Mouse (Mus musculus): ENCODE data around the gene Lmcd1. TPM values are rescaled to one million over a fixed set of nuclear protein-coding genes. Genes with fewer than 3 reads are reported as not detected.
"Not testable (repeated sequence)": the region's sequence is repeated elsewhere in the genome, so short reads cannot be mapped to it uniquely, and the experiment has no call there.

Lmcd1 gene
- 64.9 and 69.3 TPM in 2 replicates for polyA plus RNA-seq (2015; fragmentation: Nextera tagmentation; extraction: Ambion mirVana)

DNA sequence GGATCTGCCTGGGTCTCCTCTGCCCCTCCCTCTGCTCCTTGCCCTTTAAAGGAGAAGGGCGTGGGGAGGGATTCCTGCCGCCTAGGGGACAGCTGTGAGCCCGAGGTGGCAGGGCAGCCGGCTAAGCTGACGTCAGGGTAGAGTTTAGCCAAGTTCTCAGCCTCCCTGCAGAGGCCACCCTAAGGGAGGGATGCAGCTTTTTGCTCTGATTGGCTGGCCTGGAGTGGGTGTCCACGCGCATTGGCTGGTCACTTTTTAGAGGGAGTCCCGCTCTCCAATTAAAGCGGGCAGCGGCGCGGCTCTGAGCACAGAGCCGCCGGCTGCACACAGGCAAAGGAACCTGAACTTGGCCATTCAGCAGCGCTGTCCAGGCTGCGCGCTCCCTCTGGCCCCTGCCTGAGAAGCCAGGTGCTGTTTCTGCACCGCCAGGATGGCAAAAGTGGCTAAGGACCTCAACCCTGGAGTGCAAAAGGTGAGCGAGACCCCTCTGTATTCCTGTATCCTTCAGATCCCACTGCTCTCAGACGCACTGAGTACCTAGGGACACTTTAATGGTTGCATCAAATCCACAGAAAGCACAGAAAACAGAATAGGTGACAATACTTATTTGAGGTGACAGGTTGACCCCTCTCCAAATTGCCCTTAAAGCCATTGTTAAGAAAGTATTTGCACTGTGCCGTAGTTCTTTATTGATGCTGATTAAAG, at the start of gene Lmcd1:
TSS of gene Lmcd1 (plus strand) at position 258 of the 705 bp plus-strand sequence.
- Histone ChIP-seq H3K27me3 (replicated peaks; ENCODE audit: insufficient read depth, low read length) (no peaks in the 10 kb centered on the region), H3K4me3 (ENCODE audit: low read depth, low read length) (peak within 1 kb of the TSS; percentile 27), H3K36me3 (ENCODE audit: insufficient read depth, low read length) (no peaks in the 10 kb centered on the region), H3K27ac (ENCODE audit: low read length) (peak within 1 kb of the TSS; percentile 71; the same call in 1 of the 2 replicates), H3K9me3 (ENCODE audit: low read length) (no peaks in the 10 kb centered on the region), H3K9ac (replicated peaks; ENCODE audit: low read depth) (peak within 1 kb of the TSS; percentile 44; the same call in 1 of the 2 replicates), H3K4me2 (replicated peaks; ENCODE audit: low read depth, low read length) (peak within 1 kb of the TSS; percentile 56), H3K4me1 (ENCODE audit: insufficient read depth, low read depth, low read length) (no peaks in the 10 kb centered on the region; the same call in 1 of the 2 replicates)
- TF ChIP-seq EP300 (IDR thresholded peaks at IDR 0.05) (peak; percentile 28; the same call in 1 of the 2 replicates), CTCF (IDR thresholded peaks at IDR 0.05) (peak; percentile 67)
- 3% methylated on average over 21 of the region's 21 CpGs for WGBS
- DNase-seq (ENCODE audit: low spot score) (peak; percentile 96), ATAC-seq (peak; percentile 98)

DNA sequence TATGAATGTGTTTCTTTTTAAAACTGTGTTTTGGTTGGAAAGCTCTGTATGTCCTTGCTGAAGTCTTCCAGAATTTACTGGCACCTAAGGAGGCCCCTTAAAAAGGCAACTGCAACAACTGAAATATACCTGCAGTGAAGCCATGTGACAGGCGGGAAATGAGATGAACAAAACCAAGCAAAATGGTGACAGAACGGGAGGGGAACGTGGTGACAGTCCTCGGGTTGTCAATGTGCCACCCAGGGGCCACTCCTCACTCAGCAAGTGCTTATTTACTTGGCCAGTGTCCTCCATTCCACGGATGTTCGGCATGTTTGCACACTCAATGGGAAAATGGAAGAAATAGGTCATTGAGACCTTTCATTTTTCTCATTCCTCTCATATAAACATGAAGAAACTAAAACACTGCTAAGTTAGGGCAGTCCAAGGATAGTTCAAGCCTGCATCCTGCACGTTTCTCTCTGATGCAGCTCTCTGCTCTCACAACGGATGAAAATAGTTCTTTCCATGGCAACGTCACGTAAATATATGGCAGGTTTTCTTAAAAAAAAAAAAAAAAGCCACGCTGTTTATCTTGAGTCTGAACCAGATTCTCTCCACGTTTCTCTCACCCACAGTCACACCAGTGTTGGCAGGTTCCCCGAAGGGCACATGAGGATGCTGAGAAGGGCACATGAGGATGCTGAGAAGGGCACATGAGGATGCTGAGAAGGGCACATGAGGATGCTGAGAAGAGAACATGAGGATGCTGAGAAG, 49.5 kb upstream of the Lmcd1 start:
- DNase-seq (ENCODE audit: low spot score) (no peak), ATAC-seq (peak; percentile 23; the same call in 1 of the 2 replicates)
- Histone ChIP-seq H3K4me1 (ENCODE audit: insufficient read depth, low read depth, low read length) (peaks cover 13% of the 10 kb centered on the region; the same call in 1 of the 2 replicates), H3K9me3 (ENCODE audit: low read length) (no peaks in the 10 kb centered on the region), H3K4me3 (ENCODE audit: low read depth, low read length) (no peak overlapping the region), H3K27me3 (replicated peaks; ENCODE audit: insufficient read depth, low read length) (no peaks in the 10 kb centered on the region), H3K9ac (replicated peaks; ENCODE audit: low read depth) (no peak overlapping the region), H3K27ac (ENCODE audit: low read length) (no peak overlapping the region), H3K36me3 (ENCODE audit: insufficient read depth, low read length) (no peaks in the 10 kb centered on the region), H3K4me2 (replicated peaks; ENCODE audit: low read depth, low read length) (no peak overlapping the region)
- WGBS, result 51% methylated on average over 13 of the region's 13 CpGs
- TF ChIP-seq EP300 (IDR thresholded peaks at IDR 0.05) (no peak; the same call in 1 of the 2 replicates), CTCF (IDR thresholded peaks at IDR 0.05) (no peak)

DNA sequence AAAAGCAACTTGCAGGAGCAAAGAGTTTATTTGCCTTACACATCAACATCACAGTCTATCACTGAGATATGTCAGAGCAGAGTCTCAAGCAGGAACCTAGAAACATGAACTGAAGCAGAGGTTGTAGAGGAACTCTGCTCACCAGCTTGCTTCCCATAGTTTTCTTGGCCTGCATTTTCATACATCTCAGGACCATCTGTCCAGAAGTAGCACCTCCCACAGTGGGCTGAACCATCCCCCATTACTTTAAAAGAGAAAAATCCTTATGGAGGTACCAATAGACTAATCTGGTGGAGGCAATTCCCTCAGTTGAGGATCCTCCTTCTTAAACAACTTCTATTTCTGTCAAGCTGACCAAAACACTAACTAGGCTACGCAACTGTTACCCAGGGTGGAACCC, 36.8 kb upstream of the Lmcd1 start:
- Histone ChIP-seq H3K9me3 (ENCODE audit: low read length) (no peaks in the 10 kb centered on the region), H3K4me2 (replicated peaks; ENCODE audit: low read depth, low read length) (no peak overlapping the region), H3K27ac (ENCODE audit: low read length) (no peak overlapping the region), H3K4me3 (ENCODE audit: low read depth, low read length) (no peak overlapping the region), H3K9ac (replicated peaks; ENCODE audit: low read depth) (no peak overlapping the region), H3K27me3 (replicated peaks; ENCODE audit: insufficient read depth, low read length) (no peaks in the 10 kb centered on the region), H3K36me3 (ENCODE audit: insufficient read depth, low read length) (no peaks in the 10 kb centered on the region), H3K4me1 (ENCODE audit: insufficient read depth, low read depth, low read length) (no peaks in the 10 kb centered on the region)
- 87% methylated on average over 1 of the region's 1 CpGs for WGBS
- TF ChIP-seq EP300 (IDR thresholded peaks at IDR 0.05) (no peak), CTCF (IDR thresholded peaks at IDR 0.05) (no peak)
- ATAC-seq, result no peak
- no peak for DNase-seq (ENCODE audit: low spot score)

DNA sequence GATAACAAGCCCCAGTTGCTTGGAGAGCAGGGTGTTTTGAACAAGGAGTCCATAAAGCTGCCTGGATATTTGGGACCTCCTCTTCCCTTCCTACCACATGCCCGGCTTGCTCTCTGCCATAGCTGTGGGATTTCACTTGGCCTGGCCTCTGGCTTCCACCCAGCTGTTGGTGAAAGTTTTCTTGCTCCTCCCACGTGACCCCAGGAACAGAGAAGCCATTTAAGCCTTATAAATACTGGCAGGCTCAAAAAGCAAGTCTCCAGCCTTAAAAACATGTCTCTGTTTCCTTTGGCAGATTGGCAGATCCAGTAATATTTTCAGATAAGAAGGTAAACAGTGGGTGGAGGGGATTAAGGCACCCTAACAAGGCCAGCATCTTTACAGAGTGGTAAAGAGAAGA, 31.3 kb upstream of the Lmcd1 start:
- Histone ChIP-seq H3K27me3 (replicated peaks; ENCODE audit: insufficient read depth, low read length) (no peaks in the 10 kb centered on the region), H3K9me3 (ENCODE audit: low read length) (no peaks in the 10 kb centered on the region), H3K36me3 (ENCODE audit: insufficient read depth, low read length) (no peaks in the 10 kb centered on the region), H3K27ac (ENCODE audit: low read length) (no peak overlapping the region), H3K9ac (replicated peaks; ENCODE audit: low read depth) (no peak overlapping the region), H3K4me2 (replicated peaks; ENCODE audit: low read depth, low read length) (no peak overlapping the region), H3K4me1 (ENCODE audit: insufficient read depth, low read depth, low read length) (peaks cover 8% of the 10 kb centered on the region; the same call in 1 of the 2 replicates), H3K4me3 (ENCODE audit: low read depth, low read length) (no peak overlapping the region)
- no peak for ATAC-seq
- WGBS, result 71% methylated on average over 2 of the region's 2 CpGs
- TF ChIP-seq EP300 (IDR thresholded peaks at IDR 0.05), result no peak
- TF ChIP-seq CTCF (IDR thresholded peaks at IDR 0.05), result no peak
- no peak for DNase-seq (ENCODE audit: low spot score)

DNA sequence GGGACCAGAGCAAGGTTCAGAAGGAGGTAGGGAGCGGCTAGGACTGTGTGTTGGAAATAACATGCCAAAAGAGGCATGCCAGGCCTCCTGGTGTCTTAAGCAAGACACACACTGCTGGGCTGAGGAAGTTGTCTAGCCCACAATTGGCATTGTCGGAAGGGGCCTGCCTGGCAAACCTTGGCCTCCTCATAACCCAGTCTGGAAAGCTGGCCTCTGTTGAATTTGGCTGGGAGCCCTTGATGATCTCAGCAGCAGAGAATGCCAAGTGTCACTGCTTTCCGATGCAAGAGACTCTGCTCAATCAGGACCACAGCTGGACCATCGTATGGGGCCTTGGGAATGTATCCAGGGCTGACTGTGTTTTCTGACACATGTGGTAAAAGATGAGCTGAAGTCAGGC, 27.9 kb upstream of the Lmcd1 start:
- no peak overlapping the region for H3K4me2 ChIP-seq (replicated peaks; ENCODE audit: low read depth, low read length)
- no peak overlapping the region for H3K4me3 ChIP-seq (ENCODE audit: low read depth, low read length)
- H3K9me3 ChIP-seq (ENCODE audit: low read length), result no peaks in the 10 kb centered on the region
- 11% methylated on average over 4 of the region's 4 CpGs for whole genome bisulfite sequencing
- peak; percentile 85 for DNase-seq (ENCODE audit: low spot score)
- ATAC-seq, result peak; percentile 94
- H3K36me3 ChIP-seq (ENCODE audit: insufficient read depth, low read length), result no peaks in the 10 kb centered on the region
- H3K27me3 ChIP-seq (replicated peaks; ENCODE audit: insufficient read depth, low read length), result no peaks in the 10 kb centered on the region
- H3K27ac ChIP-seq (ENCODE audit: low read length), result 0 out of 2 replicates have a peak overlapping the region, but pooled peaks have one; percentile 15
- TF ChIP-seq CTCF (IDR thresholded peaks at IDR 0.05) (no peak), EP300 (IDR thresholded peaks at IDR 0.05) (peak; percentile 66)
- H3K4me1 ChIP-seq (ENCODE audit: insufficient read depth, low read depth, low read length), result peaks cover 8% of the 10 kb centered on the region; the same call in 1 of the 2 replicates
- H3K9ac ChIP-seq (replicated peaks; ENCODE audit: low read depth), result no peak overlapping the region

DNA sequence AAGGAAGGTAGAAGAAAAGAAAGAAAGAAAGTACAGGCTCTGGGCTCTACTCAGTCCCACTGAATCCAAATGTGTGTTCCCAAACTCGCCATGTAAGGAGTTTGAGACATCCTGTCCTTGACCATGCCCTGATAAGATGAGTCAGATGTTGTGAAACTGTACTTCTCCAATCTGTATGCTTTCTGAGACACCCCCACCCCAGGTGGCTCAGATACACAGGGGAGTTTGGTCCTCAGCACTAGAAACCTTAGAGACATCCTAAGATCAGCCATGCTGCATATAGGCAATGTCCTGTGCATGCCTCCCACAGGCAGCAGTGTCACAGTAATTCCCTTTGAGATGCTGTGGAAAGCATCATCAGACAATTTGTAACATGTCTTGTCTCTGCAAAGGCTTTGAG, 26.9 kb upstream of the Lmcd1 start:
- no peak for TF ChIP-seq EP300 (IDR thresholded peaks at IDR 0.05)
- DNase-seq (ENCODE audit: low spot score) (no peak), ATAC-seq (no peak)
- H3K9ac ChIP-seq (replicated peaks; ENCODE audit: low read depth), result no peak overlapping the region
- H3K36me3 ChIP-seq (ENCODE audit: insufficient read depth, low read length), result no peaks in the 10 kb centered on the region
- no peak overlapping the region for H3K27ac ChIP-seq (ENCODE audit: low read length)
- no peak overlapping the region for H3K4me3 ChIP-seq (ENCODE audit: low read depth, low read length)
- 72% methylated on average over 1 of the region's 1 CpGs for WGBS
- H3K9me3 ChIP-seq (ENCODE audit: low read length), result no peaks in the 10 kb centered on the region
- H3K4me1 ChIP-seq (ENCODE audit: insufficient read depth, low read depth, low read length), result peaks cover 8% of the 10 kb centered on the region; the same call in 1 of the 2 replicates
- no peak overlapping the region for H3K4me2 ChIP-seq (replicated peaks; ENCODE audit: low read depth, low read length)
- no peaks in the 10 kb centered on the region for H3K27me3 ChIP-seq (replicated peaks; ENCODE audit: insufficient read depth, low read length)

DNA sequence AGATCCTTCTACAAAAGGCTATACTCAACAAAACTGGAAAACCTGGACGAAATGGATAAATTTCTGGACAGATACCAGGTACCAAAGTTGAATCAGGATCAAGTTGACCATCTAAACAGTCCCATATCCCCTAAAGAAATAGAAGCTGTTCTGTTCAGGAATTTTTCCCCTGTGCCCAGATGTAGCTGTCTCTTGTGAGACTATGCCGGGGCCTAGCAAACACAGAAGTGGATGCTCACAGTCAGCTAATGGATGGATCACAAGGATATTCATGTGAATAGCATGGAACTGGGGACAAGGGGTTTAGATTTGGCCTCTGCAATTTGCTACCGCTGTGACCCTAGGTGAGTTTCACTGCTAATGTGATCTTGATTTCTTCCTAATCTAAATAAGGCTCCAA, 19.6 kb upstream of the Lmcd1 start:
- H3K9me3 ChIP-seq (ENCODE audit: low read length); H3K27me3 ChIP-seq (replicated peaks; ENCODE audit: insufficient read depth, low read length); ATAC-seq; H3K4me3 ChIP-seq (ENCODE audit: low read depth, low read length); DNase-seq (ENCODE audit: low spot score); H3K9ac ChIP-seq (replicated peaks; ENCODE audit: low read depth); H3K27ac ChIP-seq (ENCODE audit: low read length); H3K4me1 ChIP-seq (ENCODE audit: insufficient read depth, low read depth, low read length); H3K36me3 ChIP-seq (ENCODE audit: insufficient read depth, low read length); H3K4me2 ChIP-seq (replicated peaks; ENCODE audit: low read depth, low read length): not testable (repeated sequence)
- WGBS, result 92% methylated on average over 2 of the region's 3 CpGs

Measured in lung, postnatal 0 days (tissue).